Mouse (Mus musculus) thymus, postnatal 4 days (tissue): ENCODE data around the gene Fam117b.

ENCODE experiments used
- DNase-seq: peaks from one replicate; pipeline ENCODE4 v3.0.0; 2021

The Fam117b gene

GRCm38 (mm10) chr1:59987399-59988040, 74.7 kb downstream of the Fam117b start:
- no peak for DNase-seq

DNA sequence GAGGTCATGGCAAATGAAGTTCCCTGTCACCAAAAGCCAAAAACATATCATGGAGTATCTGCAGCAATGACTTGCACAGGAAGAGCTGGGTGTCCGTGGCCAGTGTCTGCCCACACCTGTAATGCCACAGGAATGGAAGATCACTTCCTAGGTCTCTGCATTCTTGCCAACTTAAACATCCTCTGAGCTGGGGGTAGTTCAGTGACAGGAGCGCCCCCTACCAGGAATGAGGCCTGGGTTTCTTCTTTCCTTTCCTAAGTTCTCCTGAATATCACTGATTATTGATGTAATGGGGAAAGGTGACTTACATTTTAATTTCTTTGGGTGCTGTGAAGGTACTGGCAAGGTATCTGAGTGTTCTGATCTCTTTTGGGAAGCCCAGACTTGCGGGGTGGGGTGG, 82.8 kb downstream of the Fam117b start:
- peak; percentile 17 for DNase-seq

GRCm38 (mm10) chr1:59997352-59997751, 84.5 kb downstream of the Fam117b start:
- no peak for DNase-seq

GRCm38 (mm10) chr1:60000319-60000718, 87.5 kb downstream of the Fam117b start:
- DNase-seq: no peak

GRCm38 (mm10) chr1:60007337-60007736, 94.5 kb downstream of the Fam117b start:
- no peak for DNase-seq

DNA sequence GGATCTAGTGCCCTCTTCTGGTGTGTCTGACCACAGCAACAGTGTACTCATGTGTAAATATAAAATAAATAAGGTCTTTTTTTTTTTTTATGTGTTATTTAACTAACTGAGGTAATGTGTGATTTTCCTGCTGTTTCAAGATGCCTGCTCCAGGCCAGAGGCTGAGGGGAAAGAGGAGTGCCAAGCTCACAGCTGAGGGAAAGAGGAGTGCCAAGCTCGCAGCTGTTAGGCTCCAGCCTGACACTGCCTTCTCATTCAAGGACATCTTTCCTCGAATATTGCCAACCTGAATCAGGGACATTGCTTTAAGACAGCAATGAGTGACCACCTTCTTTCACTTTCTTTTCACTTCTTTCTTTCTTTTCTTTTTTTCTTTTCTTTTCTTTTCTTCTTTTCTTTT, 95.9 kb downstream of the Fam117b start:
- DNase-seq: no peak

DNA sequence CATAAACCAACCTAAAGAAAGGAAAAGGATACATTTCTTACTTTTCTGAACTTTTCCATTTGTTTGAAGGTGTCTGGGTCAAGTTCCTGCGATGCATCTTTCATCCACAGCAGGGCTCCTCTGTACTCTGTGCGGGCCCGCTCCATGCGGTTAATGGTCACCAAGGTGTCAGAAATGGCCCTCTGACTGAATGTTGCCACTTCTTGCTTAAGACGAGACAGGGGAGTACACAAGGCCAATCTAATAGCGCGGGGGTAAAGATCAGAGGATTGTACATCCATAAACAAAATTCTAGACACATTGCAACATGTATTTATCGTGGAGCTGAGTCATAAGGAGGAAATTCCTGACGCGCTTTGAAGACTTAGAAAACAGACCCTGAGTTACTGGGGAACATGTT, 101.0 kb downstream of the Fam117b start:
- no peak for DNase-seq

- no peak for DNase-seq
Measured at GRCm38 (mm10) chr1:60015511-60015910, 102.7 kb downstream of the Fam117b start.

GRCm38 (mm10) chr1:60016136-60016611, 103.4 kb downstream of the Fam117b start:
- no peak for DNase-seq

GRCm38 (mm10) chr1:60017031-60017469, 104.2 kb downstream of the Fam117b start:
- DNase-seq: no peak
